Comparison of ENCODE assay signal across 21 mouse cellular contexts in genomic region chr12:54410038-54410605, GRCm38 (mm10).
A peak's percentile ranks its signal among the peaks of the same experiment; 100 is the strongest.
DNase-seq lines count a peak whose midpoint lies in the region; ATAC-seq and TF ChIP-seq lines count a peak whose summit lies in the region.
"Had no signal": no experiment of that assay in that cellular context is flagged by ENCODE, and none has a peak within 500 bp of the region (broad histone marks: within the 10 kb centered on the region; RNA-seq: fewer than 3 reads in every experiment).

No protein-coding gene starts in this region.

- no peaks in the 10 kb centered on the region for H3K36me3 ChIP-seq in hindbrain, embryonic 10.5 days
- H3K36me3 ChIP-seq in hindbrain, embryonic 12.5 days = no peaks in the 10 kb centered on the region
- H3K36me3 ChIP-seq in forebrain, embryonic 14.5 days (ENCODE audit: control insufficient read depth, insufficient read depth, low read length) = no peaks in the 10 kb centered on the region
- H3K36me3 ChIP-seq in limb, embryonic 13.5 days = no peaks in the 10 kb centered on the region
- H3K36me3 ChIP-seq: embryonic facial prominence, embryonic 15.5 days; midbrain, embryonic 12.5 days had no signal

- DNase-seq in hindbrain, embryonic 10.5 days (ENCODE audit: low spot score) = no peak
- peak; percentile 20 for DNase-seq in ZHBTc4 (ENCODE audit: low read depth, low spot score)
- DNase-seq in forebrain, embryonic 14.5 days (ENCODE audit: low spot score) = peak; percentile 56
- no peak for DNase-seq in gastrocnemius, adult 2 months
- DNase-seq in thymus, postnatal 14 days = no peak
- no peak for DNase-seq in cerebellum, postnatal 14 days
- DNase-seq: adrenal gland, postnatal 25 days; cerebellum, adult 9-10 months; gastrocnemius, postnatal 25 days; kidney, adult 9 months; lung, adult 2 months; lung, postnatal 36 days; right cerebral cortex, postnatal 14 days; thymus, postnatal 4 days had no signal

- H3K9me3 ChIP-seq in hindbrain, embryonic 10.5 days = no peaks in the 10 kb centered on the region
- no peaks in the 10 kb centered on the region for H3K9me3 ChIP-seq in hindbrain, embryonic 12.5 days (replicated peaks)
- no peaks in the 10 kb centered on the region for H3K9me3 ChIP-seq in forebrain, embryonic 14.5 days (replicated peaks; ENCODE audit: control insufficient read depth, low read length)
- H3K9me3 ChIP-seq in limb, embryonic 13.5 days = no peaks in the 10 kb centered on the region
- H3K9me3 ChIP-seq: embryonic facial prominence, embryonic 15.5 days; midbrain, embryonic 12.5 days had no signal

- ATAC-seq in hindbrain, embryonic 12.5 days (ENCODE audit: low FRiP score) = no peak
- peak; percentile 58 for ATAC-seq in forebrain, embryonic 14.5 days
- ATAC-seq in limb, embryonic 13.5 days (ENCODE audit: low FRiP score, low read depth) = no peak
- ATAC-seq: inflammation-experienced regulatory T-cells, adult 6 months had no signal

- H3K27me3 ChIP-seq in hindbrain, embryonic 10.5 days (ENCODE audit: insufficient read depth, poor library complexity, severe bottlenecking) = no peaks in the 10 kb centered on the region
- H3K27me3 ChIP-seq in hindbrain, embryonic 12.5 days = no peaks in the 10 kb centered on the region
- H3K27me3 ChIP-seq in forebrain, embryonic 14.5 days (replicated peaks; ENCODE audit: control insufficient read depth, insufficient read depth, low read length) = no peaks in the 10 kb centered on the region
- no peaks in the 10 kb centered on the region for H3K27me3 ChIP-seq in limb, embryonic 13.5 days
- H3K27me3 ChIP-seq: embryonic facial prominence, embryonic 15.5 days; midbrain, embryonic 12.5 days had no signal

- intact Hi-C loops in gastrocnemius, adult 2 months (cut with DNase I) = no loop called here

- H3K27ac ChIP-seq in hindbrain, embryonic 10.5 days = peak overlapping the region; percentile 35; the same call in 1 of the 2 replicates
- no peak overlapping the region for H3K27ac ChIP-seq in hindbrain, embryonic 12.5 days
- H3K27ac ChIP-seq in forebrain, embryonic 14.5 days (ENCODE audit: low read depth, low read length) = 0 out of 2 replicates have a peak overlapping the region, but pooled peaks have one; percentile 23
- no peak overlapping the region for H3K27ac ChIP-seq in limb, embryonic 13.5 days
- H3K27ac ChIP-seq in gastrocnemius, adult 2 months = no peak overlapping the region
- H3K27ac ChIP-seq: embryonic facial prominence, embryonic 15.5 days; midbrain, embryonic 12.5 days; stomach, postnatal 0 days had no signal

- H3K4me2 ChIP-seq in hindbrain, embryonic 12.5 days (replicated peaks) = no peak overlapping the region
- H3K4me2 ChIP-seq in forebrain, embryonic 14.5 days (ENCODE audit: low read length) = peak overlapping the region; percentile 10; the same call in 1 of the 2 replicates
- no peak overlapping the region for H3K4me2 ChIP-seq in limb, embryonic 13.5 days (replicated peaks)
- H3K4me2 ChIP-seq: embryonic facial prominence, embryonic 15.5 days; liver, embryonic 11.5 days; midbrain, embryonic 12.5 days had no signal

- H3K4me1 ChIP-seq in hindbrain, embryonic 10.5 days (replicated peaks) = peaks cover 21% of the 10 kb centered on the region
- peaks cover 8% of the 10 kb centered on the region for H3K4me1 ChIP-seq in hindbrain, embryonic 12.5 days
- peaks cover 11% of the 10 kb centered on the region; the same call in 1 of the 2 replicates for H3K4me1 ChIP-seq in forebrain, embryonic 14.5 days (ENCODE audit: control insufficient read depth, insufficient read depth, low read length)
- H3K4me1 ChIP-seq in limb, embryonic 13.5 days = no peaks in the 10 kb centered on the region
- H3K4me1 ChIP-seq: embryonic facial prominence, embryonic 15.5 days had no signal

- WGBS in hindbrain, embryonic 10.5 days = 22% methylated on average over 7 of the region's 7 CpGs
- 32% methylated on average over 7 of the region's 7 CpGs for WGBS in hindbrain, embryonic 12.5 days
- WGBS in forebrain, embryonic 14.5 days = 7% methylated on average over 7 of the region's 7 CpGs
- 54% methylated on average over 7 of the region's 7 CpGs for WGBS in limb, embryonic 13.5 days

- no peak for TF ChIP-seq CTCF in gastrocnemius, adult 2 months (IDR thresholded peaks at IDR 0.05)

- H3K9ac ChIP-seq in hindbrain, embryonic 12.5 days = no peak overlapping the region
- peak overlapping the region; percentile 25; the same call in 1 of the 2 replicates for H3K9ac ChIP-seq in forebrain, embryonic 14.5 days (ENCODE audit: low read length)
- 0 out of 2 replicates have a peak overlapping the region, but pooled peaks have one; percentile 4 for H3K9ac ChIP-seq in limb, embryonic 13.5 days
- H3K9ac ChIP-seq: embryonic facial prominence, embryonic 15.5 days; midbrain, embryonic 12.5 days had no signal

- H3K4me3 ChIP-seq in hindbrain, embryonic 10.5 days = no peak overlapping the region
- H3K4me3 ChIP-seq in hindbrain, embryonic 12.5 days = no peak overlapping the region
- H3K4me3 ChIP-seq in forebrain, embryonic 14.5 days (ENCODE audit: low read depth, low read length) = no peak overlapping the region
- no peak overlapping the region for H3K4me3 ChIP-seq in limb, embryonic 13.5 days
- H3K4me3 ChIP-seq in gastrocnemius, adult 2 months = no peak overlapping the region
- H3K4me3 ChIP-seq: embryonic facial prominence, embryonic 15.5 days; midbrain, embryonic 12.5 days had no signal

Comparison
In these comparisons a context has a peak if more than half of its experiments do, and no peak if none do; other contexts are left out.
1. H3K27ac ChIP-seq: peak in hindbrain, embryonic 10.5 days (single experiment) and forebrain, embryonic 14.5 days (single experiment); none in hindbrain, embryonic 12.5 days (single experiment), limb, embryonic 13.5 days (single experiment) and gastrocnemius, adult 2 months (single experiment).
2. DNase-seq: peak in ZHBTc4 (single experiment) and forebrain, embryonic 14.5 days (single experiment); none in hindbrain, embryonic 10.5 days (single experiment), gastrocnemius, adult 2 months (single experiment), thymus, postnatal 14 days (single experiment) and cerebellum, postnatal 14 days (0 of 2).